Mouse (Mus musculus) hindbrain, embryonic 14.5 days (tissue): ENCODE data around the gene Arfgap1. TPM values are rescaled to one million over a fixed set of nuclear protein-coding genes. Genes with fewer than 3 reads are reported as not detected.

Experiments
- ATAC-seq: fragments of 200-750 bp; cut with Nextera tagmentation; 2 replicates; pipeline ENCODE4 v1.8.0; 2017; ENCODE audit warnings: moderate number of reproducible peaks, mild to moderate bottlenecking, moderate TSS enrichment, moderate library complexity; ENCODE audit not compliant: low FRiP score
- DNase-seq: peaks from one replicate; pipeline ENCODE4 v3.0.0-alpha.2; 2015; ENCODE audit warnings: low spot score
- H3K27ac ChIP-seq: fragments of 300-500 bp; sonication (generic); 2 replicates; pipeline ENCODE4 v1.5.1; 2014; ENCODE audit warnings: mild to moderate bottlenecking, moderate library complexity
- H3K27me3 ChIP-seq: fragments of 300-500 bp; sonication (generic); 2 replicates; pipeline ENCODE4 v1.6.1; 2014; ENCODE audit warnings: mild to moderate bottlenecking, low read length, mixed read lengths; ENCODE audit not compliant: control insufficient read depth, insufficient read depth
- H3K36me3 ChIP-seq: fragments of 300-500 bp; sonication (generic); replicated peaks from 2 replicates; pipeline ENCODE4 v1.6.1; 2014; ENCODE audit not compliant: control insufficient read depth, insufficient read depth
- H3K4me1 ChIP-seq: fragments of 300-500 bp; sonication (generic); replicated peaks from 2 replicates; pipeline ENCODE4 v1.6.1; 2014; ENCODE audit warnings: antibody characterized with exemption, low read length, mixed read lengths; ENCODE audit not compliant: control insufficient read depth, insufficient read depth
- H3K4me2 ChIP-seq: fragments of 300-500 bp; sonication (generic); replicated peaks from 2 replicates; pipeline ENCODE4 v1.6.1; 2014; ENCODE audit warnings: mild to moderate bottlenecking, moderate library complexity
- H3K4me3 ChIP-seq: fragments of 300-500 bp; sonication (generic); replicated peaks from 2 replicates; pipeline ENCODE4 v1.5.1; 2014; ENCODE audit warnings: mild to moderate bottlenecking, low read length
- H3K9ac ChIP-seq: fragments of 300-500 bp; sonication (generic); 2 replicates; pipeline ENCODE4 v1.6.1; 2014
- H3K9me3 ChIP-seq: fragments of 300-500 bp; sonication (generic); 2 replicates; pipeline ENCODE4 v1.6.1; 2016; ENCODE audit warnings: low read length; ENCODE audit not compliant: control insufficient read depth
- WGBS: fragments of 180-500 bp; shearing (Covaris S2); extraction: QIAGEN DNeasy Blood & Tissue Kit; methylation state at CpG from one replicate; pipeline ENCODE4 v1.1.7; 2014; 5-methylcytosine and 5-hydroxymethylcytosine counted together
- polyA plus RNA-seq: library from polyadenylated mRNA; unstranded; fragments of >200 nt; fragmentation: Nextera tagmentation; extraction: Ambion mirVana; gene quantifications from 2 replicates; pipeline ENCODE4 v1.2.1, GENCODE M21; 2014

Gene Arfgap1
- polyA plus RNA-seq, 1 experiment from 2014 or later: 96.2 TPM

GRCm38 (mm10) chr2:180966092-180966882 lies 738 bp upstream of the Arfgap1 start:
- Histone ChIP-seq H3K27me3 (no peaks in the 10 kb centered on the region), H3K9ac (peak overlapping the region; percentile 90), H3K4me3 (peak overlapping the region; percentile 89), H3K9me3 (no peaks in the 10 kb centered on the region), H3K4me1 (peaks cover 15% of the 10 kb centered on the region), H3K36me3 (peaks cover 21% of the 10 kb centered on the region), H3K4me2 (peak overlapping the region; percentile 91), H3K27ac (peak overlapping the region; percentile 93)
- 17% methylated on average over 14 of the region's 14 CpGs for WGBS
- ATAC-seq: no peak
- no peak for DNase-seq

- no peaks in the 10 kb centered on the region for H3K27me3 ChIP-seq
- no peaks in the 10 kb centered on the region for H3K9me3 ChIP-seq
- no peak overlapping the region for H3K9ac ChIP-seq
- peaks cover 75% of the 10 kb centered on the region for H3K36me3 ChIP-seq
- no peaks in the 10 kb centered on the region for H3K4me1 ChIP-seq
- 84% methylated on average over 6 of the region's 6 CpGs for WGBS
- no peak overlapping the region for H3K27ac ChIP-seq
- no peak overlapping the region for H3K4me3 ChIP-seq
- no peak for DNase-seq
- no peak for ATAC-seq
- no peak overlapping the region for H3K4me2 ChIP-seq
These were observed 14.1 kb downstream of the Arfgap1 start for GRCm38 (mm10) chr2:180981133-180981532.

- Histone ChIP-seq H3K4me2 (no peak overlapping the region), H3K9me3 (no peaks in the 10 kb centered on the region), H3K9ac (no peak overlapping the region), H3K27ac (no peak overlapping the region), H3K4me1 (peaks cover 5% of the 10 kb centered on the region; the same call in 1 of the 2 replicates), H3K36me3 (peaks cover 30% of the 10 kb centered on the region), H3K4me3 (no peak overlapping the region), H3K27me3 (no peaks in the 10 kb centered on the region)
- 85% methylated on average over 2 of the region's 2 CpGs for WGBS
- no peak for DNase-seq
- ATAC-seq: no peak
These were observed 18.6 kb downstream of the Arfgap1 start for GRCm38 (mm10) chr2:180985635-180986034.

- WGBS: 41% methylated on average over 2 of the region's 2 CpGs
- Histone ChIP-seq H3K36me3 (peaks cover 22% of the 10 kb centered on the region), H3K9ac (no peak within 1 kb of the TSS), H3K9me3 (no peaks in the 10 kb centered on the region), H3K27ac (no peak within 1 kb of the TSS), H3K27me3 (no peaks in the 10 kb centered on the region), H3K4me2 (no peak within 1 kb of the TSS), H3K4me1 (peaks cover 5% of the 10 kb centered on the region; the same call in 1 of the 2 replicates), H3K4me3 (no peak within 1 kb of the TSS)
- no peak for DNase-seq
- ATAC-seq: no peak
These were observed 19.4 kb downstream of the Arfgap1 start, which contains the start of gene Col20a1 for GRCm38 (mm10) chr2:180986449-180986848. TSS of gene Col20a1 (plus strand) at chr2:180986535.

- Histone ChIP-seq H3K4me3 (no peak overlapping the region), H3K9ac (no peak overlapping the region), H3K4me1 (peaks cover 5% of the 10 kb centered on the region; the same call in 1 of the 2 replicates), H3K27me3 (no peaks in the 10 kb centered on the region), H3K27ac (no peak overlapping the region), H3K9me3 (no peaks in the 10 kb centered on the region), H3K36me3 (peaks cover 17% of the 10 kb centered on the region), H3K4me2 (no peak overlapping the region)
- no peak for ATAC-seq
- DNase-seq: no peak
- WGBS: 48% methylated on average over 1 of the region's 1 CpGs
These were observed 20.0 kb downstream of the Arfgap1 start for GRCm38 (mm10) chr2:180987001-180987400.

GRCm38 (mm10) chr2:180987432-180988030 lies 20.5 kb downstream of the Arfgap1 start:
- H3K4me2 ChIP-seq: no peak overlapping the region
- ATAC-seq: 0 out of 2 replicates have a peak, but pooled peaks have one; percentile 18
- no peak for DNase-seq
- WGBS: 26% methylated on average over 5 of the region's 5 CpGs
- H3K4me3 ChIP-seq: no peak overlapping the region
- peaks cover 11% of the 10 kb centered on the region for H3K36me3 ChIP-seq
- no peak overlapping the region for H3K9ac ChIP-seq
- peaks cover 5% of the 10 kb centered on the region; the same call in 1 of the 2 replicates for H3K4me1 ChIP-seq
- no peaks in the 10 kb centered on the region for H3K9me3 ChIP-seq
- H3K27ac ChIP-seq: no peak overlapping the region
- no peaks in the 10 kb centered on the region for H3K27me3 ChIP-seq

- no peaks in the 10 kb centered on the region for H3K27me3 ChIP-seq
- no peak overlapping the region for H3K27ac ChIP-seq
- peaks cover 5% of the 10 kb centered on the region; the same call in 1 of the 2 replicates for H3K4me1 ChIP-seq
- no peak overlapping the region for H3K4me3 ChIP-seq
- no peaks in the 10 kb centered on the region for H3K9me3 ChIP-seq
- WGBS: 39% methylated on average over 3 of the region's 3 CpGs
- H3K9ac ChIP-seq: no peak overlapping the region
- no peak for ATAC-seq
- H3K36me3 ChIP-seq: peaks cover 2% of the 10 kb centered on the region
- DNase-seq: no peak
- no peak overlapping the region for H3K4me2 ChIP-seq
These were observed 21.4 kb downstream of the Arfgap1 start for GRCm38 (mm10) chr2:180988347-180988913.

GRCm38 (mm10) chr2:180988948-180989347 lies 21.9 kb downstream of the Arfgap1 start:
- no peak overlapping the region for H3K27ac ChIP-seq
- peaks cover 5% of the 10 kb centered on the region; the same call in 1 of the 2 replicates for H3K4me1 ChIP-seq
- H3K4me3 ChIP-seq: no peak overlapping the region
- H3K36me3 ChIP-seq: no peaks in the 10 kb centered on the region; the same call in 1 of the 2 replicates
- no peak overlapping the region for H3K4me2 ChIP-seq
- H3K9me3 ChIP-seq: no peaks in the 10 kb centered on the region
- DNase-seq (no peak), ATAC-seq (no peak)
- no peaks in the 10 kb centered on the region for H3K27me3 ChIP-seq
- no peak overlapping the region for H3K9ac ChIP-seq
- WGBS: 87% methylated on average over 1 of the region's 1 CpGs

GRCm38 (mm10) chr2:180990347-180990746 lies 23.3 kb downstream of the Arfgap1 start:
- peaks cover 5% of the 10 kb centered on the region; the same call in 1 of the 2 replicates for H3K4me1 ChIP-seq
- H3K9me3 ChIP-seq: no peaks in the 10 kb centered on the region
- H3K9ac ChIP-seq: no peak overlapping the region
- H3K36me3 ChIP-seq: no peaks in the 10 kb centered on the region
- no peak overlapping the region for H3K4me3 ChIP-seq
- no peak overlapping the region for H3K4me2 ChIP-seq
- ATAC-seq (no peak), DNase-seq (no peak)
- no peaks in the 10 kb centered on the region for H3K27me3 ChIP-seq
- WGBS: 57% methylated on average over 4 of the region's 4 CpGs
- H3K27ac ChIP-seq: no peak overlapping the region
